Mouse (Mus musculus): ENCODE data around the gene Morc2a.
A peak's percentile ranks its signal among the peaks of the same experiment; 100 is the strongest.
"Not testable (repeated sequence)": the region's sequence is repeated elsewhere in the genome, so short reads cannot be mapped to it uniquely, and the experiment has no call there.

Gene Morc2a

GRCm38 (mm10) chr11:3648964-3649841 lies at the start of gene Morc2a:
Gene Morc2a (plus strand): TSS chr11:3649191.
- peak; percentile 97 for DNase-seq (ENCODE audit: low read depth, low spot score)

GRCm38 (mm10) chr11:3601966-3602365 lies 47.0 kb upstream of the Morc2a start:
- not testable (repeated sequence) for DNase-seq (ENCODE audit: low read depth, low spot score)

GRCm38 (mm10) chr11:3602687-3603086 lies 46.3 kb upstream of the Morc2a start:
- not testable (repeated sequence) for DNase-seq (ENCODE audit: low read depth, low spot score)

GRCm38 (mm10) chr11:3606456-3606855 lies 42.5 kb upstream of the Morc2a start:
- no peak for DNase-seq (ENCODE audit: low read depth, low spot score)

DNA sequence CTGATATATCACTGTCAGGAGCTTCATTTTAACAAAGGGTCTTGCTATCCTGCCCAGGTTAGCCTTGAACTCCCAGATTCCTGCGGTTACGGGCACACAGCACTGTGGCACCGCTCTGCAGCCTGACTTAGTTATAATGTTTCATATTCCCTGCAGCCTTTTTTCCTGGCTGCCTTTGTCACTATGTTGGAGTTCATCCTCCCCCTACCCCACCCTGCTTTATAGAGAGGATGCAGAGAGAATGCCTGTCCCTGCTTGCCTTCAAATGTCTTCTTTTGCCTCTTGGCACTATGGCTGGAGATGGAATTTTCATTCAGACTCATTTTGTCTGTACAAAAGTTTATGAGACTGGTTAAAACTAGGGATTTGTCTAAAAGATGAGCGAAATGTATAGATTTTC lies 33.4 kb upstream of the Morc2a start:
- DNase-seq (ENCODE audit: low read depth, low spot score) = no peak

- DNase-seq (ENCODE audit: low read depth, low spot score) = no peak
Observed at GRCm38 (mm10) chr11:3622826-3623225, 26.2 kb upstream of the Morc2a start.

DNA sequence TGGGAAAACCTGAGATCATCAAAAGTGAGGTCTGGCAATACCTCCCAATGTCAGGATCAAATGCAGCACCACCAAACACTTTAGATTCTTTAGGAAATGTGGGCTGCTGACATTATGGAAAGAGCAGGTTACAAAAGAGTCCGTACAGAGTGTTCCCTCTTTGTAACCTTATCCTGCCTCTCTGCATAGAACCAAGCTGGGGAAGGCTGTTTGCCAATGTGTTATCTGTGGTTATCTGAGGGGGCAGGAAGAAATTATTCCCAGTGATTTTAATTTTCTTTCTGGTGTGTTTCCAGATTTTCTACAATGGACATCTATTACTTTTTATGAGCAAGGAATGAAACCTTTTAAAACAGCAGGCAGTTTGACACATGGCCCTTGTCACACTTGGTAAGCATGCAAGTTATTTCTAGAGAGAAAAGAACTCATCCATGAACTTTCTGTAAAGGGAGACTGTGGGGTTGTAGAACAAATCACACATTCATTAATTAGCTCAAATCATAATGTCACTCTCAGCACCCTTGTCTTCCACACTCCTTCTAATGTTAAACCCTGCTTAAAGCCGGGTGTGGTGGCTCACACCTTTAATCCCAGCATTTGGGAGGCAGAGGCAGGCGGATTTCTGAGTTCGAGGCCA lies 24.5 kb upstream of the Morc2a start:
- DNase-seq (ENCODE audit: low read depth, low spot score) = no peak

DNA sequence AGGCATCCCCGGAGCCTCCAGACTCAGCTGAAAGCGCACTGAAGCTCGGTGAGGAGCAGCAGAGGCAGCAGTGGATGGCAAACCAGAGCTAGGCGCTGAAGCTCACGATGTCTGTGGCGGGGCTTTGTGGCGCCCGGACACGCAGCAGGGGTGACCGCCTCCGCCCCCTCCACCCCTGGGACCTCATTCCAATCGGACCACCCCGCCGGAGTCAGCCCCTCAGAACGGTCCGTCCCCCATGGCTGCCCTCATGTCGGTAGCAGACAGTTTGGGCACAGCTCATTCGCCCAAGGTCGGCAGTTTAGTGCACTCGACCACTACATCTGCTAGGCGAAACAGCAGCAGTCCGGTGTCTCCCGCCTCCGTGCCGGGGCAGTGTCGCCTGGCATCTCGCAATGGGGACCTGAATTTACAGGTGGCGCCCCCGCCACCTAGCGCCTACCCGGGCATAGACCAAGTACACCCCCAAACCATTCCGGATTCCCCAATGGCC lies 19.9 kb upstream of the Morc2a start:
- no peak for DNase-seq (ENCODE audit: low read depth, low spot score)

GRCm38 (mm10) chr11:3633269-3633668 lies 15.7 kb upstream of the Morc2a start:
- DNase-seq (ENCODE audit: low read depth, low spot score) = not testable (repeated sequence)

DNA sequence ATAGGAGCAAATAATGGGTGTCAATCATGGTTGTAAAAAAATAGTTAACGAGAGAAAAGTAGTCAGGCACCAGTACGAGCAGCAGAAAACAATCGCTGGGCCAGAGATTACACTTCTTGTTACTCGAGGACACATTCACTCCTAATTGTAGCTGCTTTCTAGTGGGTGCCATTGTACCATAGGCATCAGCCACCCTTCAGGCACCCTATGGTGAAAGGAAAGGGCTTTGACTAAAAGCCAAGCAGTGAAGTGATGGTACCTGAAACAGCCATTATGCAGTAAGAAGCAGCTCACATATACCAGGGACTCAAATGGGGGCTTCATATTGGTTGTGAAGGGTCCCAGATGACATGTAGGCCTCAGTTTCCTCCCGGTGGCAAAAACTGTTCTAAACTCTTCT lies 1.3 kb upstream of the Morc2a start:
- DNase-seq (ENCODE audit: low read depth, low spot score) = no peak

GRCm38 (mm10) chr11:3648305-3648963 lies 557 bp upstream of the Morc2a start:
- DNase-seq (ENCODE audit: low read depth, low spot score) = peak; percentile 22

GRCm38 (mm10) chr11:3650141-3650540 lies 1.1 kb downstream of the Morc2a start:
- no peak for DNase-seq (ENCODE audit: low read depth, low spot score)

DNA sequence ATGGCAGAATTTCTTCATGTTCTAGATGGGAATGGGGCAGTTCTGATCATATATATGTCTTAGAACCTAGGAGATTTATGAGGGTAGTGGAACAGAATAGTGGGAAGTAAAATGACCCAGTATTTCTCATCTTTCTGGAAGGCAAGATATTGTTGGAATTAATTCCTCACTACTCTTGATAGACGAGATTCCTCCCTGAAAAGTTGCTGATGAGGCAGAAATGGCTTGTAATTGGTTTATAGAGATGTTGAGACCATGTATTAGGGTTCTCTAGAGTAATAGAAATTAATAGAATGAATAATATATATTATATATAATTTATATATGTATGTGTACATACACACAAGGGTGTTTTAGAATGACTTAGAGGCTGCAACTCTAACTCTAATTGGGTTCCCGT lies 13.0 kb downstream of the Morc2a start:
- DNase-seq (ENCODE audit: low read depth, low spot score) = no peak

GRCm38 (mm10) chr11:3667506-3667905 lies 18.5 kb downstream of the Morc2a start:
- no peak for DNase-seq (ENCODE audit: low read depth, low spot score)

DNA sequence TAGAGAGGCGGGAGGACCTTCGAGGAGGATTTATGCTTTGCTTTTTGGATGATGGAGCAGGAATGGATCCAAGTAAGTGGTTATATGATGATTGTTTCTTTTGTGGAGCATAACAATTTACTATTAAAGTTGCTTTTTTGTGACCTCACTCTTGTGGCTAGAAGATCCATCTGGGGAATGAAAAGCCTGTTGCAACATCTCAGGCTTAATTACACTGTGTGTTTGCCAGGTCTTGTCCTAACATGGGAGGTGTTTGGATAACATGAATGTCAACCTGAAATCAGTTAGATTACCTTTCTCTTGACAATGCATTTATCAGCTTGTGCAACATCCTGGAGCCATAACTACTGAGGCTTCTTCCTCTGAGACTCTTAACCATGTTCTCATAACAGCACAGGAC lies 19.8 kb downstream of the Morc2a start:
- no peak for DNase-seq (ENCODE audit: low read depth, low spot score)

- no peak for DNase-seq (ENCODE audit: low read depth, low spot score)
Observed at GRCm38 (mm10) chr11:3669849-3670248, 20.9 kb downstream of the Morc2a start.

GRCm38 (mm10) chr11:3671000-3671628 lies 22.1 kb downstream of the Morc2a start:
- no peak for DNase-seq (ENCODE audit: low read depth, low spot score)

DNA sequence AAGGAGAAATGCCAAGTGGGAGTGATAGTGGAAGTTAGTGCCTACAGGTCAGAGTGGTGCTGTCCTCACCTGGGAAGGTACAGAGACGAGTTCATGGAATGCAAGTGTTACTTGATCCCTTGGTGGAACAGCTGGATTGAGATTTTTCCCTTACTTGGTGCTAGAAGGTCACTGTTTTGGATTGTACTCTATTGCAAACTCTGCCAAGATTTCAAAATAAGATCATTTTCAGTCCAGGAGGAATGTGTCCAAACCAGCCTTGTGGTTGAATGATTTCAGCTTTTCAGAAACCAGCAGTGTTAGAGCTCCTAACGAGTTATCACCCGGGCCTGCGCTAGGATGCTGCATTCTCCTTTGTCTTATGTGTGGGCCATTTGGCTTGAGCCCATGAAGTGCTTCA lies 25.6 kb downstream of the Morc2a start:
- no peak for DNase-seq (ENCODE audit: low read depth, low spot score)

DNA sequence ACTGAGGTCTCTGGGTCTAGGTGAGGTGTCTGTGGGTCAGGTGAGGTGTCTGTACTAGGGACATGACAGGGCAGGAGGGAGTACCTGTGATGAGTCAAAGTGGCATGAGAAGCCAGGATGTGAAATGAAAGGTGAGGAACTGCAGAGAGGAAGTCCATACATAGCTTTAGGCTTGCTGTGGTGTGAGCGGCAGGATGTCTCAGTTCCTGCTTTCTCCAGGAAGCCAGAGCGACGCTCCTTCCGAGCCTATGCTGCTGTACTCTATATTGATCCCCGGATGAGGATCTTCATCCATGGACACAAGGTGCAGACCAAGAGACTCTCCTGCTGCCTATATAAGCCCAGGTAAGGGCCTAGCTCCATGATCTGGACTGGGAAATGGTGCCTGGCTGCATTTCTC lies 27.4 kb downstream of the Morc2a start:
- no peak for DNase-seq (ENCODE audit: low read depth, low spot score)

DNA sequence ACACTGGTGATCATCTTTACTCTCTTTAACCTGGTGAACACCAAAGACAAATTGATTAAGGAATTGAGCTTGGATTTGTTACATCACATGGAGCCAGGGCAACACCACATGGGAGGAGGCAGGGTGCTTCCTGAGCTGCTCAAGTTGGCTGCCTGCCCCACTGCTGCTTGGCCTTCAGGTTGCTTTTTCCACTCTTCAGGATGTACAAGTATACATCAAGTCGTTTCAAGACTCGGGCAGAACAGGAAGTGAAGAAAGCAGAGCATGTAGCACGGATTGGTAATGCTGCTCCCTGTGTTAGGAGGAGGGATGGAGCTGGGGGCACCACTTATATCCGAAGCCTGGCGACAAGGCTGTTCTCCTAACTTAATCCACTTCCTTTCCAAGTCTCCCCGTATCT lies 28.2 kb downstream of the Morc2a start:
- DNase-seq (ENCODE audit: low read depth, low spot score) = no peak

DNA sequence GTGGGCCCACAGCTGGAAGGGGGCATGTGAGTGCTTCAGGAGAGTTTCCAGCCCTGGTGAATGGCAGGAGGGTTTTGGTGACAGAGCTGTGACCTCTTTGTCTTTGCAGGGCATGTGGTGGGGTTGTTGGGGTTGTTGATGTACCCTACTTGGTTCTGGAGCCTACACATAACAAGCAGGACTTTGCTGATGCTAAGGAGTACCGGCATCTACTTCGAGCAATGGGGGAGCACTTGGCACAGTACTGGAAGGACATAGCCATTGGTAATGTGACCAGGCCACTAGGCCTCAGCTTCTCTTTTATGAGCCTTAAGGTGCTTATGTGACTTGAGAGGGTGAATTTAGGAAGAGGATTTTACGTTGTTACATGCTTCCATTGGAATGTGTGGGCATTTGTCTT lies 30.8 kb downstream of the Morc2a start:
- no peak for DNase-seq (ENCODE audit: low read depth, low spot score)

GRCm38 (mm10) chr11:3683696-3684095 lies 34.7 kb downstream of the Morc2a start:
- no peak for DNase-seq (ENCODE audit: low read depth, low spot score)
